Mouse (Mus musculus) ovary, postnatal 36 days (tissue): ENCODE measurements at regions not wholly inside any gene's neighbourhood (a gene's known extent, or its start where the extent isn't known, plus 50 kb on each side); places are given as distances from the start of the nearest gene placed in this dataset.

Experiments used
- DNase-seq: peaks from one replicate; pipeline ENCODE4 v3.0.0; 2022; ENCODE audit warnings: low spot score, mixed read lengths

DNA sequence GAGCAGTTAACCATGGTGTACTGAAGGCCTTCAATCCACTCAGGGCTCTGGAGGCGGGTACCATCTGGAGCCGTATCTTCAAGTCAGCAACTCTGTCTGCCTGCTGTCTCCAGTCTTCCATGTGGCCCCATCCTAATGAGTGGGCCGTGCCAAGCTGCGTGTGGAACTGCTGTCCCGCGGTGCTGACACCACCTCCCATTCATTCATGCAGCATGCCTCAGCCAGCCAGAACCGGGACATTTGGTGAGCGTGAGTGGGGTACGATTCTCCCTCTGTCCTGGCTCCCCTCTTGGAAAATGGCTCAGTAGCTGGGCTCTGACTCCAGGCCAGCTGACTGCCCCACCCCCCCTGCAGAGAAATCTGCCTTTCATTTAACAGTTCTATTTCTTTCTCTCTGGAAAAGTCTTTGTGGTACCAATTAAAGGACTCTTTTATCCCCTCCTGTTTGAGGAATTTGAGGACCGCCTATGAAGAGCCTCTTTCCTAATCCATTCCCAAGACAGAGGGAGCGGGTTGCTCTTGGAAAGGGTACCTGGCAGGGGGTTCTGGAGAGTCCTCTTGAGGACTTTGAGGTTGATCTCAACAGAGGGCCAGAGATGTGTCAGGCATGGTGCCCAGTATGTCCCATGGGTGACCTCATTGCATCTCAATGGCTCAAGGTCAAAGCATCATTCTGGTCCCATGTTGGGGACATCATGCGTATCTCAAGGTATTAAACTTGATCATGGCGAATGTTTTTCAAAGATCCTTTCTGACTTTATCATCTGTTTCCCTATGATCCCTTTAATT is 55.5 kb upstream of the Brd7 start:
- no peak for DNase-seq

DNA sequence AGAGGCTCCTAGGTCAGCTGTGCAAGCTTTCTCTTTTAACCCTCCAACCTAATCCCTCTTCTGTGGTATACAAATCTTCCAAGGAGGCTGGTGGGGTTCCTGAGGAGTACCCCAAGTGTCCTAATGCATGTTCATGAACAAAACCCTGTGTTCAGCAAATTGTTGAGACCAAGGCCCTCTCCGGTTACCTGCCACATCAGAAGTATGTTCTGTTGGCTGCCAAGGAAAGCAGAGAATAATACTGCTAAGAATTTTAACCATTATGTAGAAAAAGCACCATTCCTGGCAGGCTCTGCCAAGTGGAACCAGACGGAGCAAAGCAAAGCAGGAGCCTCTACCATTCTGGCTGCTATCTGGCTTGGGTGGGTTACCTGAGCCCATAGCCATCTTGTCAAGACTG is 61.3 kb upstream of the Brd7 start:
- DNase-seq = no peak

DNA sequence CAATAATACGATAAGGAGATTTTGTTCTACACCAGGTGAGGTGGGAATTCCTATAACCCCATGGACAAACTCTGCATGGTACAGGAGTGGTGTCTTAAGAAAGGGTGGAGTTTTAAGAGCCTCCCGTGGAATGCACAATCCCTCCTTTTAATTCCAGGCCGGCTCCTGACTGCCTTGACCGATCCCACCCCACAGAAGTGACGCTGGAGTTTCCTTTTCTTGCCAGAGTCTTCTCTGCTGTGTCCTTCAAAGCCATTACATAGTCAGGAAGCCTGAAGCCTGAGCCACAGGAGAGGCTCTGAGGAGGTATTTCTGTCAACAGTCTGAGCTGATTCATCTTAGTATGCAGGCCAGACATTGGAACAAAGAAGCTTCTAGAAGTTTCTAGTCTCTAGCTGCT is 66.6 kb upstream of the Brd7 start:
- no peak for DNase-seq

DNA sequence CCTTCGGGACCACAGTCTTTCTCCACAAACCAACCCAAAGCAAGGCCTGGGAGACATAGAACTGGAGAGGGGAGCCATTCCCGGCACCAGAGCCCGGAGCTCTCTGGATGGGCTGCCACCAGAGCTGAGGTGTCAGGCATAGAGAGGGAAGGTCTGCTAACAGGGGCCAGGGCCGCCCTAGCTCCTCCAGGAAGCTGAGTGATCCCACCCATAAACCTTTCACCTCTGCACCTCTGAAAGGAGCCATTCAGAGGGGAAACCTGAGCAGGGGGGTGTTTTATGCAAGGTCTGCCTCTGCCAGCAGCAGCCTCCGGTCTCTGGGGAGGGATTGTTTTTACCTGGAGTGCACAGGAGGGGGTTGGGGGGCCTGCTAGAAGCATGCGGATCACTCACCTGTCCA is 69.4 kb upstream of the Brd7 start:
- DNase-seq = no peak

DNA sequence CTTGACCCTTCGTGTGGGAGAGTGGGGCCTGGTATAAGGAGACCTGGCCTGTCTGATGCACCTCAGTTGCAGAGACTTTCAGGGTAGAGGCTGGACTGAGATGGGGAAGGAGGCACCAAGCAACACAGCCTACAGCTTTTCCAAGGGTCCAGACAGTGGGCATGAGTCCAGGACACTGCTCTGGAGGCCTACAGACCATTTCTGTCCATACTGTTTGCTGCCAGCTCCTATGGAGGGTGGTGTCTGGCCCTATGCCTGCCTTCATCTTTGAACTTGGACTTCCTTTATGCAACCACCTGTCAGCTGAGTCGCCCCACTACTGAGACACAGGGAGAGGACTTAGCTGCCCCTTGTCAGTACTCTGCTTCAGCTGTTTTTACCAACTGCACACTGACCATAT is 73.7 kb upstream of the Brd7 start:
- no peak for DNase-seq

DNA sequence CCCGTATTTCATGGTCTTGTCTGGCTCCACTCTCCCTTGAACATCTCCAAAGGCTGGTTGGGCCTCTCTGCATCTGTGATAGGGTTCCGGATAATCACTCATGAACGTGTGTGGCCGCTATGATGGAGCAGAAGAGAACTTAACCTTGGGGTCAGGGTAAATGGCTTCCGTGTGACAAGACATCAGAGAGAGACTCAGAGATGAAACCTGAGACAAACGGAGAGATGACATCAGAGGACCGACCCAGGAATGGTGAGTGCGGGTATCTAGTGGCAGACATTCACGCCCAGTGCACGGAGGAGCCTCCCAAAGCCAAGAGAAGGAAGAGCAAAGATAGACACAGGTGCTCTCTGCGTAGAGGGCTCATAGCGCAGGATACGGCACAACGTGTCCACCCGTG is 78.2 kb upstream of the Brd7 start:
- no peak for DNase-seq

DNA sequence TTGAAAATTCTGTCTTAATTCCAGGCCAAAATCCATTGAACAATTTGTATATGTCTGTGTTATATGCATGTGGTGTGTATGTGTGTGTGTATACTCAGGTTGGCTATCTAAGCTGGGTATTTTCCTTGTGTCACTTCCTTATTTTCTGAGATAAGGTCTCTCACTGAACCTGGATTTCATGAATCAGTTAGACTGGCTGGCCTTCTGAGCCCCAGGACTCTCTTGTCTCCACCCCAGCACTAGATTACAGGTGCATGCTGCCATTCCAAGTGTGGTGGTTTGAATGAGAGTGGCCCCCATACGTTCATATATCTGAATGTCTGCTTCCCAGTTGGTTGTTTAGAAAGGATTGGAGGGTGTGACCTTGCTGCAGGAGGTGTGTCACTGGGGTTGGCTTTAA is 77.8 kb upstream of the Nkd1 start:
- DNase-seq = no peak

DNA sequence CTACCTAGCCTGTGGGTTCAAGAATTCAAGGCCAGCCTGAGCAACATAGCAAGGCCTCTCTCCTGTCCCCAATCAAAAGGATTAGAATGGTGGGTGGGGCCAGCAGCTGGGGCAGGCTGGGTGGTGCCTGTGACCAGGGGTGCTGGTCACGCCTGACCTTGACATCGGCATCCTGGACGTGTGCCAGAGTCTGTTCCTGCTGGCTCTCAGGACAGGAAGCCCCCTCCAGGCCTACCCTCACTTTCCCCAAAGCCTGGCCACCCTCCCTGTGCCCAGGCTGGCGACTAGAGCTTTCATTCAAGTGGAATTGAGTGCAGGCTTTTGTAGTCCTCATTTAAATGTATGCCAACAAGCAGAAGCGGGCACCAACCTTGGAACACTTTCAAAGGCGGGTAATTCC is 73.7 kb upstream of the Nkd1 start:
- no peak for DNase-seq

DNA sequence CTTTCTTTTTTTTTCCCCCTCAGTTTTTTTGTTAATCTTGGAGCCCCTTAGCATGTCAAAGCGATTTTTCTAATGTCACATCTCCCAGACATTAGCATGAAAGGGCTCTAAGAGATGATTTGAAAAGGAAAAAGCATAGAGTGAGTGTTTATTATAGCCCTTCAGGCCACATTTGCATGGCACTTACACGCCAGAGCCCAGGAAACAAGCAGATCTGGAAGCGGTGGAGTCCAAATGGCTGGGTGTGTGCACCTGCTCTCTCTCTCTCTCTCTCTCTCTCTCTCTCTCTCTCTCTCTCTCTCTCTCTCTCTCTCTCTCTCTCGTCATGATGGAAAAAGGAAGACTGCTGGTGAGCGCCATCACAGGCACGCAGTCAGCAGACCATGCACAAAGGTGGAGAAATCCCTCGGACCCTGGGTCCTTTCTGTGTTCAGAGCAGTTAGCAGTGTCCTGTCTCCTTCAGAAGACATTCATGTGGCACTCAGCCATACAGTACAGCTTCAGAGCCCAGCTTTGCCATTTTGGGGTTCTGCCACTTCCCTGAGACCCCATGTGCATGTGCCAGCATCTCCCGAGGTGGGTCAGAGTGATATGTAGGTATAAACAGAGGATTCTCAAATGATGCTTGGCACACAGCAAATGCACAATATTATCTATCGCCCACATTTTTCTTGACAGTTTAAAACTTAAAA is 73.2 kb upstream of the Nkd1 start:
- DNase-seq = no peak

DNA sequence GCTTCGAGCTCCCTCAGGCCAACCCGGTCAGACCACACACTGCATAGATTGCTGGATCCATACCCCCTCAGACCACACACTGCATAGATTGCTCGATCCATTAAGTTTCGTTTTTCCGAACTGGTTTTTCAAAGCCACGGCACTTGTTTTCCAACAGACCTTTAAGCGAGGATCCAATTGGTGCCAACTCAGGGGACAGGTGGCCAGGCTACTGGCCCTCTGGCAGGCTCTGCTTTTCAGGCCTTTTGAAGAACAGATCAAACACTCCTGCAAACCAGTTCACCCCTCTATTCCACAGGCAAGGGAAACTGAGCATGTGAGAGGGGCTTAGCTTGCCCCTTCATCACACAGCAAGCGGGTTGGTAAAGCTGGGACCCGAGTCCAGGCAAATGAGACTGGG is 72.2 kb upstream of the Nkd1 start:
- no peak for DNase-seq

DNA sequence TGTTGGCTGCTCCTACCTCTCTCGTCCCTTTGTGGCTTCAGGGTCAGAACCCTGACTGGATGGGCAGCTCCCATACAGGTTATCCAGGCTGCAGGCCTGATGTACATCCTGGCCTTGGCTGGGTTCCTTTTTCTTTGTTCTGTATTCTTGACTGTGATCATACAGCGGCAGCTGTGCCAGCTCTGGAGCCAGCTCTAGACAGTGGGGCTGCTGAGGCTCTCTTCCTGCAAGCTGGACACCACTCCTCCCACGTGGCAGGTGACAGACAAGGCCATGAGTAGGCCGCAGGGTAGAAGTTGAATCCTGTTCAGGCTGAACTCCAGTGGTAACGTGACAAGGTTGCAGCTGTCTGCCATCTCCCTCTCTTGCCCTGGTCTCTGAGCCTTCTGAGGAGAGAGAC is 71.6 kb upstream of the Nkd1 start:
- no peak for DNase-seq

DNA sequence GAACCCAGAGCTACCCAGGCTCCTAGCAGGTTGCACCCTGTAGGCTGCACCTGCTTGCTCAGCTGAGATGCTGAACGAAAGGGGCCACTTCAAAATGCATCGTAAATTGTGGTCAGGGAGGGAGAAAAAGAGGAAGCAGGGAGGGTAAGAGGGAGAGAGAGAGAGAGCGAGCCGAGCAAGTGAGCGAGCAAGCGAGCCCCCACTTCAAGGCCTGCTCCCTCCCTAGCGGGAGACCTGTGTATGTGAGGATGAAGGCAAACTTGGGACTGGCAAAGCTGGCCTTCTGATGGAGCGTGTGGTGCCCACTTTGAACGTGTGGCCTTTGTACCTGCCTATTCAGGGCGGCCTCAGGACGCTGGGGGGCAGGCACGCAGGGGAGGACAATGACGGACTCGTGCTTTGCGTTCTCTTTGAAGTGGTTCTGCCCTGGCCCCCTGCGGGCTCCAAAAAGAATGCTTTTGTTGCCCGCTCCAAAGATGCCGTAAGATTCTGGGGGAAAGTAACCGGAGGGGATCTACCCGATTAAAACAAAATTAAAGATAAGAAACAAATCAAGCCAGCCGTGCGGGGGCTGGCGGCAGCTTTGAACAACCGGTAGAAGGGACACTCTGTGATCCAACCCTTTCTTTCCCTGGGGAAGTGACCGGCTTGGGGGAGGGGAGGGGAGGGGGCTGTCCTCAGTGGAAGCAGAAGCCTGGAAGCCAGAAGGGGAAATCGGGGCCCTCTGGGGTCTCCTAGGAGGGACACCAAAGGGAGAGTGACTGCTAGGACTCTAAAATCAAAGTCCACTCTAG is 70.1 kb upstream of the Nkd1 start:
- DNase-seq = no peak

DNA sequence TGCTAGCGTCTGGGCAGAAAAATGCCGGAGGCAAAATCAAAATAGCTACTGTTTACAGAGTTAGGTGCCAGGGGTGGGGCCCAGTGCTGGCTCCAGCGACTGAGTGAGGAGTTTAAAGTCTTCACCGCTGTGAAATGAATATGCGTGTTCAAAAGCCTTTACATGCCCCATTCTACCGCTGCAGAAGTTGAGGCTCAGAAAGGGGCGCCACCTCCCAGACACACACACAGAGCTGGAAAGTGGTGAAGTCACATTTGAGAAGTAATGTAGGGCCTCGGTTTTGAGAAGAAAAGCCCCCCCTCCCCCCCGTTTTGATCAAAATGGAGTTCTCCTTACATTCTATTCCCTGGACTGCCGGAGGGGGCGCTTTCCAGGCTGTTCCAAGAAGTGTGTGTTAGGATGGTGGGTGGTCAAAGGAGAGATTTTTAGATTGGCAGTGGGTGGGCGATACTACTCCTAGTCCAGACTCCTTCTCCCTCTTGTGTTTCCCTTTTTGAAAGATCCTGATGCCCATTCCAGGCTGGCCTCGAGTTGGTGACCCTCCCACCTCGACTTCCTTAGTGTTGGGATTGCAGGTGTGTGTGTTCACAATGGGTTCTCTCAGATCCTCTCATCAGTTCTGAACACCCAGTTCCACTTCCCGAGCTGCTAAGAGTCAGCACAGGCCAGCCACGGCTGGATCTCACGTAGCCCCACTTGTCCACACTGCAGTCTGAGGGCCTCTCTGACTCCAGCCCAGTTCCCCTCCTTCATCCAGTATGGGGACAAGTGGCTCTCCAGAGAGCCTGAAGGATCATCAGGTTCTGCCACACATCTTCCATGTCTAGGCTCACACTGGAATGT is 69.3 kb upstream of the Nkd1 start:
- DNase-seq = no peak

DNA sequence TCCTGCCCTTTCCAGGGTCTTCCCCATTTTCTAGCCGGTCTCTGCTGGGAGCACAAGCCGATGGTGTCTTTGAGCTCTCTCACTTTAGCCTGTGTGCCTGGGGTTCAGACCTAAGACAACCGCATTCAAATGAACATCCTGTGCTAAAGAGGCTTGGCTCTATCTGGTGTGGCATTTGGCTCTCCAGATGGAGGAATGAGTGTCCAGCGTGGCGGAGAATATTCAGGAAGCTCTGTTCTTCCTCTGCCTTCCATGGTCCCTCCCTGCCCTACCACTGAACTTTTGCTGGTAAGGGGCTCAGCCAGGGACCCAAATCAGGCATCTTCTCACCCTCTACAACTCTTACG is 68.7 kb upstream of the Nkd1 start:
- DNase-seq = no peak

DNA sequence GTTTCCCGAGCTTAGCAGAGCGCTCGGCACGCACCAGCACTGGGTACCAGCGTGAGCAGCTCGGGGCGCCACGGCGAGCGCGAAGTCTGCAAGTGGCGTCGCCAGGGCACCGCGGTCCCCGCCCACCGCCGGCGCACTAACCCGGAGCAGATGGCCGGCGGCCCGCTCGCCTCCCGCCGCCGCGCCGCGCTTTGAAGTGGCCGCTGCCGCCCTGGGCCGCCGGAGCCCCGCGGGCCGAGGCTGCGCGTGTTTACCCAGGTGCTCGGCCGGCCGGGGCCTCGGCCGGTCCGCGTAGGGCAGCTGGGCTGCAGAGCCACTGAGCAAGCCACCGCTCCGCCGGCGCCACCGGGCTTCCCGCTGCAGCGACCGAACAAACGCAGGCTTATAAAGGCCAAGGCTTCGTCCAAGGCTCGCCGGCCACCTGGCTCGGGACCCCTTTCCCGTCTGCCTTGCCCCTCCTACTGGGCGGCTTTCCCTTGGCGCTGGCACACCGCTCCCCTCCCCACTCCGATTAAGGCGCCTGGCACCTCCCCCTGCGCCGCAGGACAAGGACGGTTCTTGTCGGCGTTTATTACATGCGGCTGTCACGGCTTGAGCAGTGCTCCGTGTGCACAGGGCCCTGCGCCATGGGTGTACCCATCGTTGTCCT is 67.0 kb upstream of the Nkd1 start:
- peak; percentile 74 for DNase-seq

DNA sequence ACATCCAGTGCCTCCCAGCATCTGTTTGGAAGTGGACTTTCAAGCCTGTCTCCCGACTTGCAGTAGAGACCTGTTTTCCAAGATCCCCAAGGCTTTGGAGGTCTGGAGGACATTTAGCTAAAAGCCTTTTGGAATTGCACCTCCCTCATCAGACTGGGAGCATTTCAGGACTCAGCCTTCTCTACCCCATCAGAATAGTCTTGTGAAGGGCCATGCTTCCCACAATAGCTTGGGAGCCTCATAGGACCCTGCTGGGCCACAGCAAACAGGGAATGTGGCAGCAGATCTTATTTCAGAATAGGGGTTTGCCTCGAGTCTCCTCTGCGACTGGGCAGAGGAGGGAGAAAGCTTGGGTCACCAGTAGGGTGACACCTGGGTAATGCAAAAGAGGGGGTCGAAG is 66.2 kb upstream of the Nkd1 start:
- no peak for DNase-seq

DNA sequence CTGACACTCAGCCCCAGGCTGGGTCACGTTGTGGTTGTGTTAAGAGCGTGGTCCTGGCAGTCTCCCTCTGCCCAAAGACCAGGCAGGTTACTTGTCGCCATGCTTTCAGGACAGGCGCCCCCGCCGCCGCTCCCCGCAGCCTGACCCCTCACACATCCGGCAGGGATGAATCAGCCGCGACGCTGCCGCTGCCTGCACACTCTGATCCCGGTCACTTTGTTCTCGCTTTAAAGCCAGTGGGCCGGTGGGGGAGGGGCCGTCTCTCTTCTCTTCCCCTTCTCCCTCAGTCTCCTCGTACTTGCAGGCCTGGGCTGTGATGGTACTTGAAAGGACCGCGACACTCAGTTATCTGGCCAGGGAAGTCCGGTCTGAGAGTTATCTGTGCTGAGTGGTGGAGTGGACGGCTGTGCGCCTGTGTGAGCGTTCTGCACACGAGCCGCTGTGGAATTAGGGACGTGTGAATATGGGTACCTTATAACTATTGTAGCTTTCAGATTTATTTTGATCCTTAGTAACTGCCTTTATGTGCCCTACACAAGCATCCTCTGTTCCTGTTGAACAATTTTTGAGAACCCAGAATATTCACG is 65.6 kb upstream of the Nkd1 start:
- DNase-seq = peak; percentile 16

DNA sequence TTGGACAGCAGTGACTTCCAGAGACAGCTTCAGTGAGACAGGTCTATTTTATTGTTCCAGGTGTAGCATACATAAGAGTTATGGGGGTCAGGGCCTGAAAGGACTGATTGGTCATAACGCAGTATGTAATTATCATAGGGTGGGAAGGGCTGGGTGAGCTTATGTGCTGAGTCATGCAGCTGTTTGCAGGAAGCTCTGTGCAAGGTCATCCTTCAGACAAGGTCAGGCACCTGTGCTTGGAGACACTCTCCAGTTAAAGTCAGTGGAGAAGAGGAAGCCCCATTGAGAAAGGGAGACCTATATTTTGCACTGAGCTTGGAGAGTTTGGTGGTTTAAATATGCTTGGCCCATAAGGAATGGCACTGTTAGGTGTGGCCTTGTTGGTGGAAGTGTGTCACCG is 62.0 kb upstream of the Nkd1 start:
- DNase-seq = no peak

DNA sequence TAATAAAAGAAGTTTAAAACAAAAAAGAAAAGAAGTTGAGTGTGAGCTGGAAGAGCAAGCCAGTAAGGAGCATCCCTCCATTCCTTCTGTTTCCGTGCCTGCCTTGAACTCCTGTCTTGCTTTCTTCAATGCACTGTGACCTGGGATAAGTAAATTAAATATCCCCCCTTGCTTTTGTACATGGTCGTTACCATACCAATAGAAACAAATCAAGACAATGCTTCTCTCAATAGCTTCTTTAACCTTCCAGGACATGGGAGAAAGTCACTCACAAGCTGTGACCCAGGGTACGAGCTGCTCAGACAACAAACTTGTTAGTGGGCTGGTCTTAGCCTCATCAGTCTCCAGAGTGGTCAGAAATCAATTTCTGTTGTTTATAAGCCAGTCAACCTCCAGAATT is 53.4 kb upstream of the Nkd1 start:
- no peak for DNase-seq

DNA sequence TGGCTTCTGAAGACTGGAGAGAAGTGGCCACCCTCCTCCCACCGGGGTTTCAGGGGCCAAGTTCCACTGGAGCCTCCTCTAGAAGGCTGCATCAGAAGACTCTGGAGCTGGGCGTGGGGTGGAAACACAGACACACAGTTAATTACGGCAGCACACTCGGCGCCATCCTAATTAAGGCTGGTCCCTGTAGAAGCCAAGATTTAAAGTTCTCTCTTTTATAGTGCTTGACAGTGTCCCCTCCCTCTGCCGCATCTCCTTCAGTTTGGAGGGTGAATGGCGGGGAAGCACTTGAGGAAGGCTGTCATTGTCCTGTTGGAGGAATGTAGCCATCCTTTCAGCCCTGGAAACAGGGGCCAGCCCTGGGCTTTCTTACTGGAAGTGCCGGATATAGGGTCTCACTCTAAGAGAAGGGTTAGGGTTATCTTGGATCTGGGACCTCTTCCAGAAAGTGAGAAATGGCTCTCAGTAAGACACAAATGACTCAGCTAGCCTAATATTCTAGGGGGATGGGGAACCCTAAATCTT is 50.2 kb upstream of the Nkd1 start:
- peak; percentile 6 for DNase-seq
